ENCODE assay signal across 10 mouse cellular contexts in the genomic region with DNA sequence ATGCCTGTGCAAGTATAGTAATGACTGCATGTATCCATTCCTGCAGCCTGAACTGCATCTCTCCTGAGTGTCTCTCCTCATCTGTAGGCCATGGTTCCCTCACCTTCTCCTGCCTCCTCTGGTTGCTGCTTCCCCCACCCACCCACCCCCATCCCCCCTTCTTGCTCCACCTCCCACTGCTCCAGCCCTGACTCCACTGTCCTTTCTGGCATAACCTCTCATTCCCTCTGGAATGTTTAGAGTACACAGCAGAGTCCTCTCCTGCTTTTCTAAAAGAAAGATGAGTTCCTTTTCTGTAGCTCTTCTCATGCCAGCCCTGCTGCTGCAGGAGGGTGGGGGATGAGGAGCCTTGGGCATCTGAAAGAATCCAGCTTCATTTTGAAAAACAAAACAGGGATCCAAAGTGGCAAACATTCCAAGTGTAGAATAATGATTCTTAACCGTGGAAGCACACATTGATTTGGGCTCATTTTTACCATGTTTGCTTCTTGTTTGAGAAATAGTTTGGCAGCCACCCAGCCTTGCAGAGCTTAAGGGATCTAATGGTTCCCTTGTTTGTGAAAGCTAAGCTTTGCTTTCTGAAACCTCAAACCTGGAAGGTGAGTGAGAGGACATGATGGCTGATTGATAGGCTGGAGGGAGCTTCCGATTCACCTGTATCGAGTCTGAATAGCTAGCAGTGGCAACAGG.
DNase-seq lines count a peak whose midpoint lies in the region; ATAC-seq and TF ChIP-seq lines count a peak whose summit lies in the region.
"Had no signal": no experiment of that assay in that cellular context is flagged by ENCODE, and none has a peak within 500 bp of the region (broad histone marks: within the 10 kb centered on the region; RNA-seq: fewer than 3 reads in every experiment).

No protein-coding gene starts in this region.

- H3K4me1 ChIP-seq in lung, embryonic 15.5 days, result peaks cover 12% of the 10 kb centered on the region; the same call in 1 of the 2 replicates
- no peaks in the 10 kb centered on the region; the same call in 1 of the 2 replicates for H3K4me1 ChIP-seq in lung, adult 2 months (ENCODE audit: control insufficient read depth, insufficient read depth, low read length)
- peaks cover 9% of the 10 kb centered on the region; the same call in 1 of the 2 replicates for H3K4me1 ChIP-seq in intestine, embryonic 14.5 days (replicated peaks; ENCODE audit: control insufficient read depth, insufficient read depth, low read length)
- 0 out of 2 replicates have a peak, but pooled peaks cover 3% of the 10 kb centered on the region for H3K4me1 ChIP-seq in stomach, embryonic 15.5 days

- intact Hi-C loops in gastrocnemius, adult 2 months (cut with DNase I), result no loop called here

- H3K9me3 ChIP-seq in lung, embryonic 15.5 days, result no peaks in the 10 kb centered on the region
- no peaks in the 10 kb centered on the region for H3K9me3 ChIP-seq in intestine, embryonic 14.5 days (ENCODE audit: control insufficient read depth, low read length)
- H3K9me3 ChIP-seq in stomach, embryonic 15.5 days, result no peaks in the 10 kb centered on the region
- H3K9me3 ChIP-seq: heart, embryonic 13.5 days had no signal

- peak overlapping the region; percentile 51 for H3K27ac ChIP-seq in gastrocnemius, adult 2 months
- peak overlapping the region; percentile 71 for H3K27ac ChIP-seq in lung, embryonic 15.5 days
- H3K27ac ChIP-seq in intestine, embryonic 14.5 days (ENCODE audit: low read depth), result peak overlapping the region; percentile 65
- H3K27ac ChIP-seq in stomach, embryonic 15.5 days, result peak overlapping the region; percentile 9; the same call in 1 of the 2 replicates
- H3K27ac ChIP-seq: heart, embryonic 13.5 days had no signal

- no peak overlapping the region for H3K9ac ChIP-seq in lung, embryonic 15.5 days
- no peak overlapping the region for H3K9ac ChIP-seq in intestine, embryonic 14.5 days (ENCODE audit: low read length)
- no peak overlapping the region for H3K9ac ChIP-seq in stomach, embryonic 15.5 days
- H3K9ac ChIP-seq: heart, embryonic 13.5 days had no signal

- 43% methylated on average over 3 of the region's 3 CpGs for WGBS in lung, embryonic 15.5 days
- WGBS in lung, adult 2 months, result 72% methylated on average over 3 of the region's 3 CpGs
- WGBS in intestine, embryonic 14.5 days, result 64% methylated on average over 3 of the region's 3 CpGs
- WGBS in stomach, embryonic 15.5 days, result 51% methylated on average over 3 of the region's 3 CpGs

- DNase-seq in gastrocnemius, adult 2 months, result no peak
- no peak for DNase-seq in gastrocnemius, adult 8-10 months (ENCODE audit: low spot score in 2 of 2)
- no peak for DNase-seq in lung, adult 2 months
- no peak for DNase-seq in intestine, embryonic 14.5 days (ENCODE audit: low spot score)
- no peak for DNase-seq in cerebellum, adult 11 months
- DNase-seq in embryo, embryonic 9.5 days (ENCODE audit: extremely low spot score), result no peak
- DNase-seq: kidney, adult 2 months had no signal

- no peak for TF ChIP-seq POLR2A in lung, adult 2 months (IDR thresholded peaks at IDR 0.05; ENCODE audit: borderline replicate concordance, extremely low read depth, low read depth, low read length)

- peaks cover 25% of the 10 kb centered on the region for H3K36me3 ChIP-seq in lung, embryonic 15.5 days
- peaks cover 33% of the 10 kb centered on the region for H3K36me3 ChIP-seq in intestine, embryonic 14.5 days (ENCODE audit: control insufficient read depth, insufficient read depth, low read length)
- H3K36me3 ChIP-seq in stomach, embryonic 15.5 days, result no peaks in the 10 kb centered on the region

- no peak overlapping the region for H3K4me3 ChIP-seq in gastrocnemius, adult 2 months
- no peak overlapping the region for H3K4me3 ChIP-seq in lung, embryonic 15.5 days
- H3K4me3 ChIP-seq in lung, adult 2 months (replicated peaks; ENCODE audit: extremely low read depth, low read depth, low read length), result no peak overlapping the region
- H3K4me3 ChIP-seq in intestine, embryonic 14.5 days (ENCODE audit: low read depth, low read length), result no peak overlapping the region
- no peak overlapping the region for H3K4me3 ChIP-seq in stomach, embryonic 15.5 days (replicated peaks)
- H3K4me3 ChIP-seq: heart, embryonic 13.5 days had no signal

- no peak overlapping the region for H3K4me2 ChIP-seq in lung, embryonic 15.5 days
- H3K4me2 ChIP-seq in intestine, embryonic 14.5 days (ENCODE audit: low read length), result no peak overlapping the region
- H3K4me2 ChIP-seq in stomach, embryonic 15.5 days, result no peak overlapping the region
- H3K4me2 ChIP-seq: heart, embryonic 13.5 days had no signal

- ATAC-seq in lung, embryonic 15.5 days (ENCODE audit: borderline replicate concordance, extremely low read depth, low FRiP score, low TSS enrichment), result 0 out of 2 replicates have a peak, but pooled peaks have one; percentile 27
- no peak for ATAC-seq in intestine, embryonic 14.5 days (replicated peaks; ENCODE audit: low FRiP score, low TSS enrichment, low read depth)
- no peak for ATAC-seq in stomach, embryonic 15.5 days (ENCODE audit: insufficient read depth, low FRiP score, low read depth)

- H3K27me3 ChIP-seq in lung, embryonic 15.5 days, result no peaks in the 10 kb centered on the region
- no peaks in the 10 kb centered on the region for H3K27me3 ChIP-seq in intestine, embryonic 14.5 days (replicated peaks; ENCODE audit: control insufficient read depth, insufficient read depth, low read length)
- no peaks in the 10 kb centered on the region for H3K27me3 ChIP-seq in stomach, embryonic 15.5 days (replicated peaks)
- H3K27me3 ChIP-seq: heart, embryonic 13.5 days had no signal

- TF ChIP-seq CTCF in gastrocnemius, adult 2 months (IDR thresholded peaks at IDR 0.05), result no peak
- no peak for TF ChIP-seq CTCF in lung, adult 2 months (IDR thresholded peaks at IDR 0.05; ENCODE audit: insufficient read depth, low read length)

Comparison
In these comparisons a context has a peak if more than half of its experiments do, and no peak if none do; other contexts are left out.
1. H3K27ac ChIP-seq: peak in every context shown above with its lines; median percentile 71 in lung, embryonic 15.5 days; 65 in intestine, embryonic 14.5 days; 51 in gastrocnemius, adult 2 months; 9 in stomach, embryonic 15.5 days.